Mouse (Mus musculus) hindbrain, postnatal 0 days (tissue): ENCODE results near the gene Pgm2. TPM values are rescaled to one million over a fixed set of nuclear protein-coding genes. Genes with fewer than 3 reads are reported as not detected.

ENCODE experiments used
- ATAC-seq: fragments of 200-750 bp; cut with Nextera tagmentation; 2 replicates; pipeline ENCODE4 v1.8.0; 2017; ENCODE audit warnings: mild to moderate bottlenecking, moderate TSS enrichment, moderate library complexity
- DNase-seq: peaks from one replicate; pipeline ENCODE4 v3.0.0-alpha.2; 2015; ENCODE audit warnings: low spot score
- H3K27ac ChIP-seq: fragments of 300-500 bp; sonication (generic); 2 replicates; pipeline ENCODE4 v1.5.1; 2014; ENCODE audit warnings: mild to moderate bottlenecking
- H3K27me3 ChIP-seq: fragments of 300-500 bp; sonication (generic); 2 replicates; pipeline ENCODE4 v1.6.1; 2014; ENCODE audit warnings: low read length, mixed read lengths; ENCODE audit not compliant: insufficient read depth
- H3K36me3 ChIP-seq: fragments of 300-500 bp; sonication (generic); 2 replicates; pipeline ENCODE4 v1.6.1; 2014; ENCODE audit warnings: low read length, mixed read lengths; ENCODE audit not compliant: insufficient read depth
- H3K4me1 ChIP-seq: fragments of 300-500 bp; sonication (generic); 2 replicates; pipeline ENCODE4 v1.6.1; 2014; ENCODE audit warnings: antibody characterized with exemption, low read length, mixed read lengths; ENCODE audit not compliant: insufficient read depth
- H3K4me2 ChIP-seq: fragments of 300-500 bp; sonication (generic); 2 replicates; pipeline ENCODE4 v1.6.1; 2014; ENCODE audit warnings: low read depth, mild to moderate bottlenecking, low read length, moderate library complexity, mixed read lengths
- H3K4me3 ChIP-seq: fragments of 300-500 bp; sonication (generic); 2 replicates; pipeline ENCODE4 v1.5.1; 2014; ENCODE audit warnings: low read length
- H3K9ac ChIP-seq: fragments of 300-500 bp; sonication (generic); replicated peaks from 2 replicates; pipeline ENCODE4 v1.6.1; 2014; ENCODE audit warnings: mild to moderate bottlenecking, low read length, moderate library complexity, mixed read lengths
- H3K9me3 ChIP-seq: fragments of 300-500 bp; sonication (generic); 2 replicates; pipeline ENCODE4 v1.6.1; 2016; ENCODE audit warnings: low read length, mixed read lengths
- CTCF ChIP-seq: IDR thresholded peaks from 2 replicates; pipeline ENCODE4 v1.5.1; 2016; ENCODE audit warnings: antibody characterized with exemption, control low read depth, low read depth
- WGBS: fragments of 180-500 bp; shearing (Covaris S2); extraction: QIAGEN DNeasy Blood & Tissue Kit; methylation state at CpG from one replicate; pipeline ENCODE4 v1.1.7; 2014; 5-methylcytosine and 5-hydroxymethylcytosine counted together
- microRNA-seq, 2 experiments: library from miRNA; unstranded; fragments of <30 nt; microRNA quantifications; one replicate each; pipeline ENCODE4; 2016
- polyA plus RNA-seq: library from polyadenylated mRNA; unstranded; fragments of >200 nt; fragmentation: Nextera tagmentation; extraction: Ambion mirVana; gene quantifications from 2 replicates; pipeline ENCODE4 v1.2.1, GENCODE M21; 2015
- total RNA-seq: library from RNA; depleted of rRNA; stranded (reverse); fragments of >200 nt; gene quantifications from 2 replicates; pipeline ENCODE4 v1.2.3, GENCODE M21; 2014; rRNA removed

Pgm2 gene
- total and polyA plus RNA-seq, 2 experiments from 2014 or later, result 11.4 to 14.8 TPM

GRCm38 (mm10) chr5:64173302-64173701, 80.6 kb downstream of the Pgm2 start:
- Histone ChIP-seq H3K4me2 (no peak overlapping the region), H3K9ac (no peak overlapping the region)
- ATAC-seq, result no peak

GRCm38 (mm10) chr5:64174429-64174935, 81.7 kb downstream of the Pgm2 start:
- H3K9ac ChIP-seq, result no peak overlapping the region
- H3K9me3 ChIP-seq, result no peaks in the 10 kb centered on the region
- no peak for DNase-seq
- H3K4me3 ChIP-seq, result no peak overlapping the region
- ATAC-seq, result no peak
- no peaks in the 10 kb centered on the region for H3K4me1 ChIP-seq
- no peak for TF ChIP-seq CTCF
- 84% methylated on average over 5 of the region's 5 CpGs for WGBS
- H3K27me3 ChIP-seq, result no peaks in the 10 kb centered on the region
- H3K27ac ChIP-seq, result no peak overlapping the region
- no peaks in the 10 kb centered on the region for H3K36me3 ChIP-seq
- no peak overlapping the region for H3K4me2 ChIP-seq

More at GRCm38 (mm10) chr5:64173302-64173701, 80.6 kb downstream of the Pgm2 start:
- Histone ChIP-seq H3K27me3 (no peaks in the 10 kb centered on the region), H3K27ac (no peak overlapping the region), H3K4me1 (no peaks in the 10 kb centered on the region), H3K4me3 (no peak overlapping the region), H3K36me3 (no peaks in the 10 kb centered on the region), H3K9me3 (no peaks in the 10 kb centered on the region)
- no peak for TF ChIP-seq CTCF
- 70% methylated on average over 16 of the region's 16 CpGs for WGBS
- no peak for DNase-seq

Small RNAs within 50 kb of the gene (microRNA-seq; reads per million reads assigned to microRNA genes)
- 0 reads per million in 2 experiments for gene Gm22395
- gene Gm23967, result 0 reads per million in 2 experiments

Other genes starting within 250 kb of the Pgm2 start
- gene Rell1, start 124.1 kb upstream of the Pgm2 start, total RNA-seq, result 2.5 and 4.0 TPM in 2 replicates
- gene Rell1, start 124.1 kb upstream of the Pgm2 start, polyA plus RNA-seq, result 7.6 and 7.9 TPM in 2 replicates
- gene Tbc1d1, start 63.4 kb downstream of the Pgm2 start, total RNA-seq, result 17.3 and 19.2 TPM in 2 replicates
- gene Tbc1d1, start 63.4 kb downstream of the Pgm2 start, polyA plus RNA-seq, result 7.2 and 8.6 TPM in 2 replicates